Mouse (Mus musculus): ENCODE results near the gene Liph. TPM values are rescaled to one million over a fixed set of nuclear protein-coding genes. Genes with fewer than 3 reads are reported as not detected.
A peak's percentile ranks its signal among the peaks of the same experiment; 100 is the strongest.

Liph gene
- polyA plus RNA-seq (2015; fragmentation: Nextera tagmentation; extraction: Ambion mirVana): 30.4 and 31.0 TPM in 2 replicates

- H3K4me2 ChIP-seq (replicated peaks; ENCODE audit: low read depth, low read length): peak within 1 kb of the TSS; percentile 52
- no peak for TF ChIP-seq CTCF (IDR thresholded peaks at IDR 0.05)
- 0 out of 2 replicates have a peak, but pooled peaks have one; percentile 40 for TF ChIP-seq EP300 (IDR thresholded peaks at IDR 0.05)
- no peaks in the 10 kb centered on the region for H3K9me3 ChIP-seq (ENCODE audit: low read length)
- no peaks in the 10 kb centered on the region for H3K27me3 ChIP-seq (replicated peaks; ENCODE audit: insufficient read depth, low read length)
- H3K4me3 ChIP-seq (ENCODE audit: low read depth, low read length): peak within 1 kb of the TSS; percentile 26
- H3K9ac ChIP-seq (replicated peaks; ENCODE audit: low read depth): 0 out of 2 replicates have a peak within 1 kb of the TSS, but pooled peaks have one; percentile 13
- ATAC-seq (peak; percentile 2; the same call in 1 of the 2 replicates), DNase-seq (ENCODE audit: low spot score) (peak; percentile 88)
- H3K36me3 ChIP-seq (ENCODE audit: insufficient read depth, low read length): no peaks in the 10 kb centered on the region
- H3K27ac ChIP-seq (ENCODE audit: low read length): peak within 1 kb of the TSS; percentile 92
- 7% methylated on average over 16 of the region's 16 CpGs for WGBS
- H3K4me1 ChIP-seq (ENCODE audit: insufficient read depth, low read depth, low read length): no peaks in the 10 kb centered on the region
These were observed at the start of gene Liph for GRCm38 (mm10) chr16:21995304-21995703. TSS of gene Liph (minus strand) at chr16:21995663.

DNA sequence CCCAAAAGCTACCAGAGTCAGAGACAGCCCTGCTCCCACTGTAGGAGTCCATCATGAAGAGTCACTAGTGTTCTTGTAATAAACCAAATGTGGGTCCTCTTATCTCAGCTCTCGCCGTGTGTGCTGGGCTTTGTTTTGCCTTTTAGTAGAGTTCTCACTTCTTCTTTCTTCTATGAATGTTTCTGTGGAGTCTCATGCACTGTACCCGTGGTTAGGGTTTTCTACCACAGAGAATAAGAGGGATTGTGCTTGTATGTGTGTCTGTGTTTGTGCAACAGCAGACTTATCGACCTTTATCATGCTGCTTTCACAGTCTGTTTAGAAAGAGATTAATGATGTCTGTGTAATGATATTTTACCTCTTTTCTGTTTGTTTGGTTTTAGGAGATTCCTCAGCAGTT lies 48.4 kb upstream of the Liph start:
- Histone ChIP-seq H3K27me3 (replicated peaks; ENCODE audit: insufficient read depth, low read length) (no peaks in the 10 kb centered on the region), H3K4me2 (replicated peaks; ENCODE audit: low read depth, low read length) (no peak overlapping the region), H3K4me3 (ENCODE audit: low read depth, low read length) (no peak overlapping the region), H3K9me3 (ENCODE audit: low read length) (no peaks in the 10 kb centered on the region), H3K4me1 (ENCODE audit: insufficient read depth, low read depth, low read length) (no peaks in the 10 kb centered on the region), H3K9ac (replicated peaks; ENCODE audit: low read depth) (no peak overlapping the region), H3K36me3 (ENCODE audit: insufficient read depth, low read length) (peaks cover 32% of the 10 kb centered on the region; the same call in 1 of the 2 replicates), H3K27ac (ENCODE audit: low read length) (no peak overlapping the region)
- WGBS: 77% methylated on average over 4 of the region's 4 CpGs
- DNase-seq (ENCODE audit: low spot score) (no peak), ATAC-seq (no peak)
- TF ChIP-seq EP300 (IDR thresholded peaks at IDR 0.05): no peak
- no peak for TF ChIP-seq CTCF (IDR thresholded peaks at IDR 0.05)

GRCm38 (mm10) chr16:22039978-22040377 lies 44.5 kb upstream of the Liph start:
- Histone ChIP-seq H3K4me1 (ENCODE audit: insufficient read depth, low read depth, low read length) (no peaks in the 10 kb centered on the region), H3K4me3 (ENCODE audit: low read depth, low read length) (no peak overlapping the region), H3K27ac (ENCODE audit: low read length) (no peak overlapping the region), H3K9ac (replicated peaks; ENCODE audit: low read depth) (no peak overlapping the region), H3K36me3 (ENCODE audit: insufficient read depth, low read length) (peaks cover 40% of the 10 kb centered on the region; the same call in 1 of the 2 replicates), H3K9me3 (ENCODE audit: low read length) (no peaks in the 10 kb centered on the region), H3K27me3 (replicated peaks; ENCODE audit: insufficient read depth, low read length) (no peaks in the 10 kb centered on the region), H3K4me2 (replicated peaks; ENCODE audit: low read depth, low read length) (no peak overlapping the region)
- no peak for ATAC-seq
- WGBS: 97% methylated on average over 1 of the region's 1 CpGs
- DNase-seq (ENCODE audit: low spot score): no peak
- TF ChIP-seq CTCF (IDR thresholded peaks at IDR 0.05) (no peak), EP300 (IDR thresholded peaks at IDR 0.05) (no peak)

DNA sequence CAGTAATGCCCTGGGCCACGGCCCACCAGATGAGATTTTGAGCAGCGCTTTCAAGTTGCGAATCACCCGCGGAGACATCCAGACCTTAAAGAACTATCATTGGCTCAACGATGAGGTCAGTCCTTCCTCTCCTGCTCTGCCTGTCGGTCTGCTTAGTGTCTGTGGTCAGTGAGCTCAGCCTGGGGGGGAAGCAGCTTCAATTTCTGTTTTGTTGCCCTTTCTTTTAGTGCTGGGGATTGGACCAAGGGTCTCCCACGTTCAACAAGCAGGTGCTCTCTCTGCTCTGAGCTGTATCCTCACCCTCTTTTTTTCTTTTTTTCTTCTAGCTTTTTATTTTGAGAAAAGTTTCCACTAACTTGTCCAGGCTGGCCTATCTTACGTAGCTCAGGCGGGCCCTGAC lies 43.1 kb upstream of the Liph start:
- Histone ChIP-seq H3K9me3 (ENCODE audit: low read length) (no peaks in the 10 kb centered on the region), H3K36me3 (ENCODE audit: insufficient read depth, low read length) (peaks cover 32% of the 10 kb centered on the region; the same call in 1 of the 2 replicates), H3K9ac (replicated peaks; ENCODE audit: low read depth) (no peak overlapping the region), H3K4me2 (replicated peaks; ENCODE audit: low read depth, low read length) (no peak overlapping the region), H3K27ac (ENCODE audit: low read length) (no peak overlapping the region), H3K27me3 (replicated peaks; ENCODE audit: insufficient read depth, low read length) (no peaks in the 10 kb centered on the region), H3K4me1 (ENCODE audit: insufficient read depth, low read depth, low read length) (no peaks in the 10 kb centered on the region), H3K4me3 (ENCODE audit: low read depth, low read length) (no peak overlapping the region)
- whole genome bisulfite sequencing: 88% methylated on average over 10 of the region's 10 CpGs
- TF ChIP-seq CTCF (IDR thresholded peaks at IDR 0.05): no peak
- TF ChIP-seq EP300 (IDR thresholded peaks at IDR 0.05): no peak
- DNase-seq (ENCODE audit: low spot score) (no peak), ATAC-seq (no peak)

- 97% methylated on average over 5 of the region's 5 CpGs for WGBS
- Histone ChIP-seq H3K4me1 (ENCODE audit: insufficient read depth, low read depth, low read length) (no peaks in the 10 kb centered on the region), H3K4me2 (replicated peaks; ENCODE audit: low read depth, low read length) (no peak overlapping the region), H3K36me3 (ENCODE audit: insufficient read depth, low read length) (peaks cover 34% of the 10 kb centered on the region), H3K27me3 (replicated peaks; ENCODE audit: insufficient read depth, low read length) (no peaks in the 10 kb centered on the region), H3K4me3 (ENCODE audit: low read depth, low read length) (no peak overlapping the region), H3K9ac (replicated peaks; ENCODE audit: low read depth) (no peak overlapping the region), H3K27ac (ENCODE audit: low read length) (no peak overlapping the region), H3K9me3 (ENCODE audit: low read length) (no peaks in the 10 kb centered on the region)
- ATAC-seq: no peak
- TF ChIP-seq CTCF (IDR thresholded peaks at IDR 0.05): no peak
- TF ChIP-seq EP300 (IDR thresholded peaks at IDR 0.05): no peak
- DNase-seq (ENCODE audit: low spot score): no peak
These were observed 32.0 kb upstream of the Liph start for GRCm38 (mm10) chr16:22027474-22027873.

GRCm38 (mm10) chr16:22022122-22022521 lies 26.7 kb upstream of the Liph start:
- H3K4me3 ChIP-seq (ENCODE audit: low read depth, low read length): no peak overlapping the region
- H3K27me3 ChIP-seq (replicated peaks; ENCODE audit: insufficient read depth, low read length): no peaks in the 10 kb centered on the region
- H3K4me2 ChIP-seq (replicated peaks; ENCODE audit: low read depth, low read length): no peak overlapping the region
- no peak overlapping the region for H3K9ac ChIP-seq (replicated peaks; ENCODE audit: low read depth)
- 91% methylated on average over 2 of the region's 2 CpGs for WGBS
- H3K4me1 ChIP-seq (ENCODE audit: insufficient read depth, low read depth, low read length): no peaks in the 10 kb centered on the region
- H3K9me3 ChIP-seq (ENCODE audit: low read length): peaks cover 3% of the 10 kb centered on the region; the same call in 1 of the 2 replicates
- ATAC-seq (no peak), DNase-seq (ENCODE audit: low spot score) (no peak)
- H3K27ac ChIP-seq (ENCODE audit: low read length): no peak overlapping the region
- peaks cover 10% of the 10 kb centered on the region for H3K36me3 ChIP-seq (ENCODE audit: insufficient read depth, low read length)
- TF ChIP-seq EP300 (IDR thresholded peaks at IDR 0.05): no peak
- peak; percentile 66 for TF ChIP-seq CTCF (IDR thresholded peaks at IDR 0.05)

DNA sequence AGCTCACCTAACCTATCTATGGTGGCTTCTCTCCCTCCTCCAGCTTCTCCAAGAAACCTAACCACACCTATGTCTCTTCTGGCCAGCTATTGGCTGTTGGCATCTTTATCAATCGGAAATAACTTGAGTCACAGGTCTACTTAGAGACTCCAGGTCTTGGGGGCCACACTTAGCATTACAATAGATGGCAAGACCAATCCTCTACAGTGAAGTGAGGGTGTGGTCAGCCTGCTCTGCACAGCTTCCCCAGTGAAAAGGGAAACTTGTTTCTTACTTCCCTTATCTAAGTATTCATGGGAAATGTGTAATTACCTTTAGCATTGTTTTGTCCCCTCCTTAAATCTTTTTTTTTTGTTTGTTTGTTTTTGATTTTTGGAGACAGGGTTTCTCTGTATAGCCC lies 20.1 kb upstream of the Liph start:
- no peaks in the 10 kb centered on the region for H3K9me3 ChIP-seq (ENCODE audit: low read length)
- no peak overlapping the region for H3K9ac ChIP-seq (replicated peaks; ENCODE audit: low read depth)
- DNase-seq (ENCODE audit: low spot score) (no peak), ATAC-seq (no peak)
- H3K27ac ChIP-seq (ENCODE audit: low read length): no peak overlapping the region
- H3K4me2 ChIP-seq (replicated peaks; ENCODE audit: low read depth, low read length): no peak overlapping the region
- H3K36me3 ChIP-seq (ENCODE audit: insufficient read depth, low read length): no peaks in the 10 kb centered on the region; the same call in 1 of the 2 replicates
- TF ChIP-seq CTCF (IDR thresholded peaks at IDR 0.05): no peak
- no peak for TF ChIP-seq EP300 (IDR thresholded peaks at IDR 0.05)
- WGBS: 87% methylated on average over 1 of the region's 1 CpGs
- H3K4me3 ChIP-seq (ENCODE audit: low read depth, low read length): no peak overlapping the region
- H3K27me3 ChIP-seq (replicated peaks; ENCODE audit: insufficient read depth, low read length): no peaks in the 10 kb centered on the region
- H3K4me1 ChIP-seq (ENCODE audit: insufficient read depth, low read depth, low read length): no peaks in the 10 kb centered on the region

Data from lung, postnatal 0 days (tissue).